Mouse (Mus musculus) MN1 (cell line): ENCODE results near the gene 1810013L24Rik.
"Not testable (repeated sequence)": the region's sequence is repeated elsewhere in the genome, so short reads cannot be mapped to it uniquely, and the experiment has no call there.

ENCODE experiments used
- DNase-seq: peaks from one replicate; pipeline ENCODE4 v3.0.0-alpha.2; 2016; ENCODE audit warnings: low spot score

The 1810013L24Rik gene

DNA sequence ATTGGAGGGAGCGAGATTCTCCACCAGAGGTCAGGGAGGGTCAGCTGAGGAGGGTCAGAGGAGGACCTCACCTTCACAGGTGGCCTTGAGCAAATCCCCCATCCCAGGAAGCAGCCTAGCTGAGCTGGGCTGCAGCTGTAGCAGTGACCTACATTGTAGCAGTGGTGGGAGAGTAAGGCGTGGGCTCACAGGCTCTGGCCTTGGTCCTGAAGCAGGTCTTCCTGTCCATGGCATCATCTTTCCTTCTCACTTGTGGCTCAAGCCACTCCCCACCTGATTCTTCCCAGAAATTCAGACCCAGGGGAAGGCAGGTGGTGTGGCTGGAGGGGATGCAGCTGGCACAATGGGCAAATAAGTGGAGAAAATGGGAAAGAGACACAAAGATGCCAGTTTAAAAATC is 76.2 kb downstream of the 1810013L24Rik start:
- DNase-seq, result not testable (repeated sequence)
